Mouse (Mus musculus) B cell, adult 2 months (primary cell): Measurements from ENCODE around the gene Atg4d.
"Not testable (repeated sequence)": the region's sequence is repeated elsewhere in the genome, so short reads cannot be mapped to it uniquely, and the experiment has no call there.

Source experiments
- DNase-seq, 2 experiments: peaks; one replicate each; pipeline ENCODE4 v3.0.0; 2022

The Atg4d gene

GRCm38 (mm10) chr9:21265000-21265561, at the start of gene Atg4d:
Gene Atg4d, plus strand, starts transcription at chr9:21265293.
- peak; percentile 98 for DNase-seq

GRCm38 (mm10) chr9:21216050-21216841, 48.8 kb upstream of the Atg4d start:
- no peak for DNase-seq

- peak; percentile 53 to 56 for DNase-seq
Observed at GRCm38 (mm10) chr9:21219820-21220219, 45.3 kb upstream of the Atg4d start.

- peak; percentile 95 to 96 for DNase-seq
Observed at GRCm38 (mm10) chr9:21220490-21221382, 44.4 kb upstream of the Atg4d start.

GRCm38 (mm10) chr9:21221383-21221929, 43.6 kb upstream of the Atg4d start:
- DNase-seq, result peak; percentile 62 to 67

GRCm38 (mm10) chr9:21223490-21223889, 41.6 kb upstream of the Atg4d start:
- DNase-seq, result not testable (repeated sequence)

GRCm38 (mm10) chr9:21223906-21224305, 41.2 kb upstream of the Atg4d start:
- no peak for DNase-seq

GRCm38 (mm10) chr9:21224576-21225414, 40.3 kb upstream of the Atg4d start:
- peak; percentile 61 to 63 for DNase-seq

GRCm38 (mm10) chr9:21225415-21225758, 39.7 kb upstream of the Atg4d start:
- DNase-seq, result no peak

GRCm38 (mm10) chr9:21227342-21227741, 37.8 kb upstream of the Atg4d start:
- no peak for DNase-seq

- no peak for DNase-seq
Observed at GRCm38 (mm10) chr9:21231551-21231950, 33.5 kb upstream of the Atg4d start.

GRCm38 (mm10) chr9:21232867-21233266, 32.2 kb upstream of the Atg4d start:
- DNase-seq, result no peak

GRCm38 (mm10) chr9:21233366-21233765, 31.7 kb upstream of the Atg4d start:
- no peak for DNase-seq

GRCm38 (mm10) chr9:21233805-21234204, 31.3 kb upstream of the Atg4d start:
- DNase-seq, result no peak

GRCm38 (mm10) chr9:21235341-21235740, 29.8 kb upstream of the Atg4d start:
- DNase-seq, result no peak

- DNase-seq, result no peak
Observed at GRCm38 (mm10) chr9:21236991-21237367, 28.1 kb upstream of the Atg4d start.

GRCm38 (mm10) chr9:21237368-21238003, 27.6 kb upstream of the Atg4d start:
- DNase-seq, result peak; percentile 61 to 63

- DNase-seq, result no peak
Observed at GRCm38 (mm10) chr9:21238004-21238732, 26.9 kb upstream of the Atg4d start.

GRCm38 (mm10) chr9:21238733-21239464, 26.2 kb upstream of the Atg4d start, which contains the start of gene Keap1:
Gene Keap1, minus strand, starts transcription at chr9:21239361.
- peak; percentile 79 to 85 for DNase-seq

GRCm38 (mm10) chr9:21239465-21239848, 25.6 kb upstream of the Atg4d start:
- peak in 1 of 2 experiments; percentile 23 for DNase-seq
